Mouse (Mus musculus) spleen, adult 10 weeks (tissue): Measurements from ENCODE around the gene Klf8. TPM values are rescaled to one million over a fixed set of nuclear protein-coding genes. Genes with fewer than 3 reads are reported as not detected.

Experiments used
- polyA plus RNA-seq: library from polyadenylated mRNA; stranded (reverse); fragments of 350-450 nt; fragmentation: Illumina TruSeq; extraction: RNeasy Lipid Tissue Mini Kit (QIAGEN cat#74804); gene quantifications from one replicate; pipeline ENCODE4 v1.2.3, GENCODE M21; 2015; ENCODE audit warnings: low replicate concordance; ENCODE audit not compliant: insufficient read depth

Gene Klf8
- polyA plus RNA-seq, result 3.2 TPM

GRCm38 (mm10) chrX:153237304-153237919 lies at the start of gene Klf8:
Gene Klf8 (plus strand): TSS chrX:153237466.

Other genes starting within 250 kb of the Klf8 start
- not detected for gene Usp51, start 231.0 kb upstream of the Klf8 start, polyA plus RNA-seq
- 7.8 TPM for gene Mageh1, start 199.9 kb upstream of the Klf8 start, polyA plus RNA-seq
- gene Foxr2, start 118.7 kb upstream of the Klf8 start, polyA plus RNA-seq, result not detected
- gene Rragb, start 97.5 kb upstream of the Klf8 start, polyA plus RNA-seq, result 8.1 TPM